Mouse (Mus musculus): ENCODE results near the gene Olfr986. TPM values are rescaled to one million over a fixed set of nuclear protein-coding genes. Genes with fewer than 3 reads are reported as not detected.

Gene Olfr986
- polyA plus RNA-seq, 1 experiment from 2014 or later, result 0.08 TPM

Other genes starting within 250 kb of the Olfr986 start
- gene Olfr974, start 243.4 kb upstream of the Olfr986 start, polyA plus RNA-seq (2015; fragmentation: Nextera tagmentation; extraction: Ambion mirVana), result not detected in 2 replicates
- not detected in 2 replicates for gene Olfr975, start 228.9 kb upstream of the Olfr986 start, polyA plus RNA-seq (2015; fragmentation: Nextera tagmentation; extraction: Ambion mirVana)
- gene Olfr976, start 219.8 kb upstream of the Olfr986 start, polyA plus RNA-seq (2015; fragmentation: Nextera tagmentation; extraction: Ambion mirVana), result not detected in 2 replicates
- not detected in 2 replicates for gene Olfr978, start 188.8 kb upstream of the Olfr986 start, polyA plus RNA-seq (2015; fragmentation: Nextera tagmentation; extraction: Ambion mirVana)
- not detected in 2 replicates for gene Olfr979, start 177.5 kb upstream of the Olfr986 start, polyA plus RNA-seq (2015; fragmentation: Nextera tagmentation; extraction: Ambion mirVana)
- not detected in 2 replicates for gene Olfr980, start 171.3 kb upstream of the Olfr986 start, polyA plus RNA-seq (2015; fragmentation: Nextera tagmentation; extraction: Ambion mirVana)
- gene Olfr981, start 159.5 kb upstream of the Olfr986 start, polyA plus RNA-seq (2015; fragmentation: Nextera tagmentation; extraction: Ambion mirVana), result not detected in 2 replicates
- not detected in 2 replicates for gene Olfr982, start 107.1 kb upstream of the Olfr986 start, polyA plus RNA-seq (2015; fragmentation: Nextera tagmentation; extraction: Ambion mirVana)
- not detected in 2 replicates for gene Olfr983, start 87.3 kb upstream of the Olfr986 start, polyA plus RNA-seq (2015; fragmentation: Nextera tagmentation; extraction: Ambion mirVana)
- gene Olfr984, start 66.7 kb upstream of the Olfr986 start, polyA plus RNA-seq (2015; fragmentation: Nextera tagmentation; extraction: Ambion mirVana), result not detected in 2 replicates
- gene Olfr985, start 50.7 kb upstream of the Olfr986 start, polyA plus RNA-seq (2015; fragmentation: Nextera tagmentation; extraction: Ambion mirVana), result not detected in 2 replicates
- gene Tmem225, start 32.8 kb upstream of the Olfr986 start, polyA plus RNA-seq (2015; fragmentation: Nextera tagmentation; extraction: Ambion mirVana), result not detected in 2 replicates
- gene Zfp202, start 11.4 kb downstream of the Olfr986 start, polyA plus RNA-seq (2015; fragmentation: Nextera tagmentation; extraction: Ambion mirVana), result 10.2 and 11.0 TPM in 2 replicates
- 121 and 137 TPM in 2 replicates for gene Scn3b, start 88.3 kb downstream of the Olfr986 start, polyA plus RNA-seq (2015; fragmentation: Nextera tagmentation; extraction: Ambion mirVana)